Mouse (Mus musculus): Measurements from ENCODE around the gene Efcab6.

GRCm38 (mm10) chr15:83999071-83999470, 66.1 kb downstream of the Efcab6 start:
- TF ChIP-seq CTCF (IDR thresholded peaks at IDR 0.05; ENCODE audit: low read depth) (no peak), EP300 (IDR thresholded peaks at IDR 0.05; ENCODE audit: low read depth) (no peak)

Data from liver, postnatal 0 days (tissue).